Mouse (Mus musculus): ENCODE measurements around the gene Cpeb3. TPM values are rescaled to one million over a fixed set of nuclear protein-coding genes. Genes with fewer than 3 reads are reported as not detected.
A peak's percentile ranks its signal among the peaks of the same experiment; 100 is the strongest.

The Cpeb3 gene
- polyA plus RNA-seq, 1 experiment = 39.6 TPM

GRCm38 (mm10) chr19:37050643-37051345 lies 157.6 kb downstream of the Cpeb3 start:
- peak in 1 of 2 experiments; percentile 87 for DNase-seq (ENCODE audit: extremely low spot score in 1 of 2, low spot score in 1 of 2)

- DNase-seq (ENCODE audit: extremely low spot score in 1 of 2, low spot score in 1 of 2) = no peak
Measured at GRCm38 (mm10) chr19:37048507-37048906, 159.9 kb downstream of the Cpeb3 start.

- no peak for DNase-seq (ENCODE audit: extremely low spot score in 1 of 2, low spot score in 1 of 2)
Measured at GRCm38 (mm10) chr19:37044431-37044830, 164.0 kb downstream of the Cpeb3 start.

- no peak for DNase-seq (ENCODE audit: extremely low spot score in 1 of 2, low spot score in 1 of 2)
Measured at GRCm38 (mm10) chr19:37040906-37041305, 167.5 kb downstream of the Cpeb3 start.

GRCm38 (mm10) chr19:37032364-37032763 lies 176.0 kb downstream of the Cpeb3 start:
- peak in 1 of 2 experiments; percentile 43 for DNase-seq (ENCODE audit: extremely low spot score in 1 of 2, low spot score in 1 of 2)

GRCm38 (mm10) chr19:37031446-37031845 lies 177.0 kb downstream of the Cpeb3 start:
- no peak for DNase-seq (ENCODE audit: extremely low spot score in 1 of 2, low spot score in 1 of 2)

GRCm38 (mm10) chr19:37029771-37030170 lies 178.6 kb downstream of the Cpeb3 start:
- no peak for DNase-seq (ENCODE audit: extremely low spot score in 1 of 2, low spot score in 1 of 2)

GRCm38 (mm10) chr19:37026408-37026807 lies 182.0 kb downstream of the Cpeb3 start:
- no peak for DNase-seq (ENCODE audit: extremely low spot score in 1 of 2, low spot score in 1 of 2)

- peak in 1 of 2 experiments; percentile 50 for DNase-seq (ENCODE audit: extremely low spot score in 1 of 2, low spot score in 1 of 2)
Measured at GRCm38 (mm10) chr19:37025839-37026319, 182.5 kb downstream of the Cpeb3 start.

GRCm38 (mm10) chr19:37022146-37022545 lies 186.3 kb downstream of the Cpeb3 start:
- DNase-seq (ENCODE audit: extremely low spot score in 1 of 2, low spot score in 1 of 2) = no peak

- no peak for DNase-seq (ENCODE audit: extremely low spot score in 1 of 2, low spot score in 1 of 2)
Measured at GRCm38 (mm10) chr19:37020951-37021350, 187.4 kb downstream of the Cpeb3 start.

- no peak for DNase-seq (ENCODE audit: extremely low spot score in 1 of 2, low spot score in 1 of 2)
Measured at GRCm38 (mm10) chr19:37020531-37020930, 187.9 kb downstream of the Cpeb3 start.

GRCm38 (mm10) chr19:37018931-37019330 lies 189.5 kb downstream of the Cpeb3 start:
- no peak for DNase-seq (ENCODE audit: extremely low spot score in 1 of 2, low spot score in 1 of 2)

- no peak for DNase-seq (ENCODE audit: extremely low spot score in 1 of 2, low spot score in 1 of 2)
Measured at GRCm38 (mm10) chr19:37018411-37018810, 190.0 kb downstream of the Cpeb3 start.

GRCm38 (mm10) chr19:37016890-37017289 lies 191.5 kb downstream of the Cpeb3 start:
- no peak for DNase-seq (ENCODE audit: extremely low spot score in 1 of 2, low spot score in 1 of 2)

- DNase-seq (ENCODE audit: extremely low spot score in 1 of 2, low spot score in 1 of 2) = no peak
Measured at GRCm38 (mm10) chr19:37014173-37014939, 194.0 kb downstream of the Cpeb3 start.

GRCm38 (mm10) chr19:37013461-37013860 lies 194.9 kb downstream of the Cpeb3 start:
- DNase-seq (ENCODE audit: extremely low spot score in 1 of 2, low spot score in 1 of 2) = no peak

GRCm38 (mm10) chr19:37009878-37010281 lies 198.5 kb downstream of the Cpeb3 start:
- no peak for DNase-seq (ENCODE audit: extremely low spot score in 1 of 2, low spot score in 1 of 2)

GRCm38 (mm10) chr19:37004557-37004956 lies 203.8 kb downstream of the Cpeb3 start:
- no peak for DNase-seq (ENCODE audit: extremely low spot score in 1 of 2, low spot score in 1 of 2)

Data from frontal cortex, adult 2 months (tissue).